Mouse (Mus musculus) brain, embryonic 14.5 days (tissue): ENCODE data around the gene Hoxb7.

Experiments used
- CTCF ChIP-seq: fragments of 200-500 bp; IDR thresholded peaks from 2 replicates; pipeline ENCODE4 v1.5.1; 2012; ENCODE audit warnings: inconsistent platforms, mild to moderate bottlenecking, moderate library complexity, borderline replicate concordance; ENCODE audit not compliant: insufficient read depth, insufficient read length; ENCODE audit errors: extremely low read depth
- POLR2A ChIP-seq: fragments of 200-500 bp; IDR thresholded peaks from 2 replicates; pipeline ENCODE4 v1.6.1; 2012; ENCODE audit warnings: mild to moderate bottlenecking, inconsistent platforms, borderline replicate concordance; ENCODE audit not compliant: poor library complexity, insufficient read depth, insufficient read length, severe bottlenecking; ENCODE audit errors: extremely low read depth

DNA sequence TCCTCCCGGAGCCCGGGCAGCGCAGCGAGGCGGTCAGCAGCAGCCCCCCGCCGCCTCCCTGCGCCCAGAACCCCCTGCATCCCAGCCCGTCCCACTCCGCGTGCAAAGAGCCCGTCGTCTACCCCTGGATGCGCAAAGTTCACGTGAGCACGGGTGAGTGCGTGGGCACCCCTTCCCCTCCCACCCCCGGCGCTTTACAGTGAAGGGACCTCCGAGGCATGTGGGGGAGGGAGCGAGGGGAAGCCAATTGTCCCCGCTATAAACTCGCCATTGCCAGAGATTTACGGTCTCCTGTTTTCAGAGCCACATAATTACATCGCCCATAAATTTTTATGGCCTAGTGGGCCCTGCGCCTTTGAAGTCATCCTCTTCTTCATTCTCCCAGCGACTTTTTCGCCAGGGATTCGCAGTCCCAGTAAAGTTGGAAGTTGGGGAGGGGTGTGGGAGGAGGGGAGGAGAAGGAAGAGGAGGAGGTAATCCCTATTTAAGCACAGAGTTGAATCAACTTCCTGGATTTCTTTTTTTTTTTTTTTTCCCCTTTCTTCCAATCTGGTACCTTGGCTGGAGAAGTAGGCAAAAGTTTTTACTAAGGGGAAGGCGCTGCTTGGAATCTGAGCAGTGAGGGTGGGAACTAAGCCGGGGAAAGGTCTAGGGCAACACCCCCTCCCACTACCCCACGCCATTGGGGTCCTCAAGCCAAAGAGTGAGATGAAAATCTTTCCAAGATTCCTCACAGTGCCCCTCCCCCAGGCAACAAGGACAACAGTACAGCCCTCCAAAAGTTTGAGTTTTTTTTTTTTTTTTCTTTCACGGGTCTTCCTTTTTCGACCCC is 32.9 kb downstream of the Hoxb7 start:
- TF ChIP-seq CTCF (no peak), POLR2A (no peak)
